ENCODE assay signal across 22 mouse cellular contexts in genomic region chr9:61920331-61920730, GRCm38 (mm10).
"Had no signal": no experiment of that assay in that cellular context is flagged by ENCODE, and none has a peak within 500 bp of the region (broad histone marks: within the 10 kb centered on the region; RNA-seq: fewer than 3 reads in every experiment).

No protein-coding gene starts in this region.

- H3K27ac ChIP-seq: kidney, postnatal 0 days; layer of hippocampus, adult 2 months; limb, embryonic 10.5 days; limb, embryonic 13.5 days; midbrain, embryonic 10.5 days; midbrain, embryonic 13.5 days; neural tube, embryonic 13.5 days; stomach, postnatal 0 days had no signal

- ATAC-seq: inflammation-experienced regulatory T-cells, adult 6 months; intestine, embryonic 16.5 days; midbrain, embryonic 13.5 days; midbrain, embryonic 16.5 days had no signal

- H3K4me2 ChIP-seq: limb, embryonic 13.5 days; midbrain, embryonic 13.5 days; neural tube, embryonic 13.5 days had no signal

- H3K9ac ChIP-seq: limb, embryonic 13.5 days; midbrain, embryonic 13.5 days had no signal

- DNase-seq: kidney, adult 18-20 months; kidney, postnatal 25 days; layer of hippocampus, adult 9-11 months; lung, adult 2 months; lung, postnatal 14 days; lung, postnatal 4 days; right cerebral cortex, postnatal 4 days; thymus, adult 2 months; thymus, postnatal 14 days; thymus, postnatal 4 days had no signal

- H3K27me3 ChIP-seq: limb, embryonic 13.5 days; midbrain, embryonic 13.5 days; neural tube, embryonic 13.5 days had no signal

- H3K4me1 ChIP-seq: limb, embryonic 13.5 days had no signal

- H3K4me3 ChIP-seq: layer of hippocampus, adult 2 months; limb, embryonic 10.5 days; limb, embryonic 13.5 days; midbrain, embryonic 10.5 days; midbrain, embryonic 13.5 days; myocyte; neural tube, embryonic 13.5 days had no signal

- H3K9me3 ChIP-seq: limb, embryonic 10.5 days; limb, embryonic 13.5 days; midbrain, embryonic 10.5 days; midbrain, embryonic 13.5 days; neural tube, embryonic 13.5 days had no signal
